Mouse (Mus musculus) urinary bladder, adult 18-20 months (tissue): Measurements from ENCODE around the gene Tmem121b.

ENCODE experiments used
- DNase-seq, 2 experiments: peaks; one replicate each; pipeline ENCODE4 v3.0.0; 2022; ENCODE audit warnings: low spot score in 2 of 2, mixed read lengths in 2 of 2

Tmem121b gene

DNA sequence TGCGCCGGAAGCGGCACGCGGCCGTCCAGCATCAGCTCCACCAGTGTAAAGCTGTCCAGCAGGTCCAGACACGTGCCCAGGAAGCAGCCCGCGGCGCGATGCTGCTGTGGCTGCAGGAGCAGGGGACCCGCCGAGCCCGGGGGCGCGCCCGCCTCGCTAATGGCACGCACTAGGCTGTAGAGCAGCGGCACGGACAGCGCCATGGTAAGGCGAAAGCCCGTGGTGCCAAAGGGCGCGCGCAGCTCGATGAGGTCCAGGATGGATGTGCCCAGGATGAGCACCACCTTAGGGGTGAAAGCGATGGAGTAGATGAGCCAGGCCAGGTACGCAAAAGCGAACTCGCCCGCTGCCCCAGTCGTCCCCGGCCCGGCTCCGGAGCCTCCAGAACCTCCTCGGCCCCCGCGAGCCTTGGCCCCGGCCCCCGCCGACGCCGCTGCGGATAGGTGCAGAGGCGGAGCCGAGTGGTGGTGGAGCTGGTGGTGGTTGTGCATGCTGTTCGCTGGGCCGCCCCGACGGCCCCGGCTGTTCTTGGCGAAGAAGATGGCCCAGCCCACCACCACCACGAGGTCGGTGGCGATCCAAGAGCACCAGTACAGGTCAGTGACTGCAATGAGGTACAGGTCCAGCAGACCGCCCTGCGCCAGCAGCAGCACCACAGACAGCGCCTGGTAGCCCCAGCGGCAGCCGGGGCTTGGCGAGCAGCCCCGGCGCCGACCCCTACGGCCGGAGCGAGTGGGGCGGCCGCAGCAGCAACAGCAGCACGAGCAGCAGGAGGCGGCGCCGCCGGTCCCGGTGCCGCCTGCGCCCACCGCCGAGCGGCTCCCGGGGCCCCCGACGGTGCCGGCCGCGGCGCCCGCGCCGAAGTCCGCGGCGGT is 871 bp downstream of the Tmem121b start:
- DNase-seq, result peak; percentile 21 to 39

GRCm38 (mm10) chr6:120491862-120492498 is 1.6 kb downstream of the Tmem121b start:
- no peak for DNase-seq

GRCm38 (mm10) chr6:120491064-120491463 is 2.5 kb downstream of the Tmem121b start:
- no peak for DNase-seq

GRCm38 (mm10) chr6:120489461-120489860 is 4.1 kb downstream of the Tmem121b start:
- DNase-seq, result no peak

DNA sequence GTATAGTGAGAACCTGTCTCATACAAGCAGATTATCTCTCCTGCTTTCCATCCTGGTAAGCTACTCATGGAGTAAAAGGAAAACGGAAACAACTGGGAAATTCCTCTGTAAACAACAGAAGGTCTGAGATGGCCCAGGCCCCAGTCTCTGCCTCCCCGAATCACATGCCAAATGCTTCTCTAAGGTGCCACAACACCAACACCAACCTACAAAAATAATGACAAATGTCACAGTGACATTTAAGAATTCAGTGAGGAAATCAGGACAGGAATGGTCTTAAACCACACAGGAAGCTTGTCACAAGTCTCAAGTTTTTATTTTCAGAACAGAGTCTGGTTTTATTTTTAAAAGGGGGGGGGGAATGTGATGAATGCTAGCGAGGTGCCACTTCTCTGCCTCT is 5.0 kb downstream of the Tmem121b start:
- DNase-seq, result no peak

DNA sequence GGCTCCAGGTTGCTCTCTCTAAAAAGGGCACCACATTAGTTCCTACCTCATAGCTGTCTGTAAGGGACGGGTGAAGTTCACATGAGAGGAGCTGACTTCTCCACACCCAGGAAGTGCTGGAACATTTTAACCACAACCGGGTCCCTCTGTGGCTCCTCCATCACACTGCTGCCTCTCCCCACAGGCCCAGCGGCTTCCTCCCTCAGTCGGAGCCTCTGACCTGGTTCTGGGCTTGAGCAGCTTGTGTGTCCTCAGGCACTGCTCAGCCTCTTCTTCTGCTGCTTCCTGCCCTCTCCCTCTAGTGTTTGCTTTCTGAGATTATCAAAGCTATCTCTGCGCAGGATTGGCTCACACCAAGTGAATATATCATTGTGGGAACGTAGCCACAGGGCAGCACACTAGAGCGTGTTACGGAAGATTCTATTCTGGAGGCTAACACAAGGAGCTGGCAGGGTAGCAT is 7.5 kb downstream of the Tmem121b start:
- DNase-seq, result no peak

DNA sequence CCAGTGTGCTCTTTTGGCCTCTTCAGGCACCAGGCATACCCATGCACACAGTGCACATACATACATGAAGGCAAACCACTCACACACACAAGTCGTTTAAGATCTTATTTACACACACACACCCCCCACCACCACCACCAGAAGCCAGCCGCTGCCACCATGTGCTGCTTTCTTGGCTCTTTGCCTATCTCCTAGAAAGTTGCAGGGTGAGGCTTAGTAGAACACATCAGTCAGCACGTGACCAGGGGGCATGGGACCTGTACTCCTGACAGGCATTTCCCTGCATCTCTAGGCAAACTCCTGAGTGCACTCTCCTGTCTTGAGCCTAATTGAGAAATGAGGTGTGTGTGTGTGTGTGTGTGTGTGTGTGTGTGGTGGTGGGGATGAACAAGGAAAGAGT is 8.6 kb downstream of the Tmem121b start:
- no peak for DNase-seq

GRCm38 (mm10) chr6:120483211-120483626 is 10.4 kb downstream of the Tmem121b start:
- no peak for DNase-seq

- no peak for DNase-seq
Observed at GRCm38 (mm10) chr6:120482756-120483155, 10.9 kb downstream of the Tmem121b start.

DNA sequence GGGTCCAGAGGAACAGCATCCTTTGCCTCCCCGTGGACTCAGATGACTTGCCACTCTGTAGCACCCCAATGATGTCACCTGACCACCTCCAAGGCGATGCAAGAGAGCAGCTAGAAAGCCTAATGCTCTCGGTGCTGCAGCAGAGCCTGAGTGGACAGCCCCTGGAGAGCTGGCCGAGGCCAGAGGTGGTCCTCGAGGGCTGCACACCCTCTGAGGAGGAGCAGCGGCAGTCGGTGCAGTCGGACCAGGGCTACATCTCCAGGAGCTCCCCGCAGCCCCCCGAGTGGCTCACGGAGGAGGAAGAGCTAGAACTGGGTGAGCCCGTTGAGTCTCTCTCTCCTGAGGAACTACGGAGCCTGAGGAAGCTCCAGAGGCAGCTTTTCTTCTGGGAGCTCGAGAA is 11.6 kb downstream of the Tmem121b start:
- no peak for DNase-seq

DNA sequence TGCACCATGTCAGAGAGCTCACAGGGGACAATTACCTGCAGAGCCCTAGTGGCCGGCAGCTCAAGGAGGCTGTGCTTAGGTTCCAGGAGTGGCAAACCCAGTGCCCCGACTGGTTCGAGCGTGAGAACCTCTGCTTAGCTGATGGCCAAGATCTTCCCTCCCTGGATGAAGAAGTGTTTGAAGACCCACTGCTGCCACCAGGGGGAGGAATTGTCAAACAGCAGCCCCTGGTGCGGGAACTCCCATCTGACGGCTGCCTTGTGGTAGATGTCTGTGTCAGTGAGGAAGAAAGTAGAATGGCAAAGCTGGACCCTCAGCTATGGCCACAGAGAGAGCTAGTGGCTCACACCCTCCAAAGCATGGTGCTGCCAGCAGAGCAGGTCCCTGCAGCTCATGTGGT is 12.1 kb downstream of the Tmem121b start:
- DNase-seq, result no peak

DNA sequence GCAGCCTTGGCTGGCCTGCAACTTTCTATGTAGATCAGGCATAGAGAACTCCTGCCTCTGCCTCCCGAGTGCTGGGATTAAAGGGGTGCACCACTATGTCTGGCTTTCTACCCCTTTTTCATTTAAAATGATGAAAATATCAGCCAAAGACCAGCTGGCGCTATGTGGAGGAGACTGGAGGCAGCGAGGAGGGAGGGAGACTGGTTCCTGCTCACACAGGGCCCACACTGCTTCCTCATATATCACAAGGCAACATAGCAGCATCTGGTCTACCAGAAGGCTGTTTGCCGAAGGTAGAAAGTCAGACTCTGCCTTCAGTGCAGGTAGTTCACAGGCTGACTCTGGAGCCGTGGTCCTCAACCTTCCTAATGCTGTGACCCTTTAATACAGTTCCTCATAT is 13.2 kb downstream of the Tmem121b start:
- DNase-seq, result no peak

DNA sequence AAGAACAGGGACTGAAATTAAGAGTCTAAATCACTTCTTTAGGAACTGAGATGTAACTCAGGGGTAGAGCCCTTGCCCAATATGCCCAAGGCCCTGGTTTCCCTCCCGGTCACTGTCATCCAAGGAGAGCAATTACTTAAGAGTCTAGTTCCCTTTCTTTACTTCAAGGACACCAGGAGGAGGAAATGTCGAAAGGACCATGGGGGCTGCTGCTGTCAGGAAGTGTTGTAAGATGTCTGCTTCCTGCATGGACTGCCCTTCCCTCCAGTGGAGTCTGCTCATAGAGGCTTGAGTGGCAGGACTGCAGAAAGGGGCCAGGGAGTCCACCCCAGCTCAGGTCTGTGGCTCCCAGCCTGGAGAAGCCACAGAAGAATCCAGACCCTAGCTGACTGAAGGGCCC is 14.3 kb downstream of the Tmem121b start:
- DNase-seq, result no peak

DNA sequence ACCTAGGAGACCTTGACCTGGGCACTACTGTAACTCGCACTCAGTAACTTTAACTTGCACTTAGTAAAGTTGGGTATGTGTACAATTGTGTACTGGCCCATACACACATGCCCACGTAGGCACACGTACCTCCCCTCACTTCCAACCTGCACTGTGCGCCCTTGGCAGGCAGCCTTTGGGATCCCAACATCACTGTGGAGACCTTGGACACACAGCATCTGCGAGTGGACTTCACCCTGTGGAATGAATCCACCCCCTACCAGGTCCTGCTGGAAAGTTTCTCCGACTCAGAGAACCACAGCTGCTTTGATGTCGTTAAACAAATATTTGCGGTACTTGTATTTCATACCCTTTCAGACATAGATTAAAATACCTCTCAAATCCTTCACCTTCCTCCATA is 18.3 kb downstream of the Tmem121b start:
- no peak for DNase-seq

DNA sequence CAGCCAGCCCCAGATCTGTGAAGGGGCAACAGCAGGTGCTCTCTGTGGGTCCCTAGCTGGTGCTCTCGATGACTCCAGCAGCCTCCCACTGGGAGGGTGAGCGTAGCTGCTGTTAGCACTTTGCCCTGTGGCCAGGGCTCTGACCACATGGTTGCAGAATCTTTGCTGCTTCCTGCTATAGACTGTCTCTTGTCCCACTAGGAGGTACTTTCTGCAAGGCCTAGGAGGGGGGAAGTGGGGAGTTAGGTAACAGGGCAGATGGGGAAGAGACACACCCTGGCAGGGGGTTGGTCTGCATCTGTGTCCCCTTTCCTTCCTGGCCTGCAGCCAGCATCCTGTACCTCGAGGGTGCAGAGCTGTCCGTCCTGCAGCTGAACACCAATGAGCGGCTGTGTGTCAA is 20.2 kb downstream of the Tmem121b start:
- DNase-seq, result no peak

DNA sequence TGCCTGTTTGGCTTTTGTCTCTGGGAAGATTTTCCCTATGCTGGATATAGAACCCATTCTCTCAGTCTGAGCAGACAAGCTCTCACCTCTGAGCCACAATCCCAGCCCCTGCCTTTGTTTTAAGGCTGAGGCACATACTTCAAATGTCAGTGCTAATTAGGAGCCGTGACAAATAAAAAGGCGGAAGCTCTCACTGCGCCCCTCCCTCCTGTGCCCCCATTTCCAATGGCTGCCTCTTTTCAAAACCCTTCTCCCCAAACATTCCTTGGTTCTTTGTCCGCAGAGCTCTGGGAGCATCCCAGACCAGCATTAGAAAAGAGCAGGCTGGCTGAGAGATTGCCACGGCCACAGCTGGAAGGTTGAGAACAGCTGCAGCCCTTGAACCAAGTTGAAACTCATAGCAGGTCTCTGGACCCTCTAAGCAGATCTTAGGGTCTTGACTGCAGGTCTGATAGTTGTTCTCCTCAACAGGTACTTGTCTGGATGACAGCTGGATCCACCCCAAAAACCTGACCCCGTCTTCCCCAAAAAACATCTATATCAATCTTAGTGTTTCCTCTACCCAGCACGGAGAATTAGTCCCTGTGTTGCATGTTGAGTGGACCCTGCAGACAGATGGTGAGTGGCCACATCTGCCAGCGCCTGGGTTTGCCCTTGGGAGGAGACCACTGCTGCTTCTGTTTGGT is 21.0 kb downstream of the Tmem121b start:
- DNase-seq, result no peak

GRCm38 (mm10) chr6:120471991-120472441 is 21.6 kb downstream of the Tmem121b start:
- DNase-seq, result no peak

- no peak for DNase-seq
Observed at GRCm38 (mm10) chr6:120470666-120471065, 22.9 kb downstream of the Tmem121b start.

- DNase-seq, result no peak
Observed at GRCm38 (mm10) chr6:120469770-120470169, 23.8 kb downstream of the Tmem121b start.

DNA sequence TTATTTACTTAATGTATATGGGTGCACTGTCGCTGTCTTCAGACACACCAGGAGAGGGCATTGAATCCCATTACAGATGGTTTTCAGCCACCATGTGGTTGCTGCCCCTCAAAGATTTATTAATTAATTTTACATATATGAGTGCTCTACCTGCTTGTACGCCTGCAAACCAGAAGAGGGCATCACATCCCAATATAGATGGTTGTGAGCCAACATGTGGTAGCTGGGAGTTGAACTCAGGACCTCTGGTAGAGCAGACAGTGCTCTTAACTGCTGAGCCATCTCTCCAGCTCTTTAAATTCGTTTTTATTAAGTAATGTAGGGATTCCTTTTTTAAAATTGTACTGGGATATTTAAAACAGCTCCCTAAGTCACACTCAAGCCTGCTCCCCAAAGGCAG is 24.3 kb downstream of the Tmem121b start:
- no peak for DNase-seq

DNA sequence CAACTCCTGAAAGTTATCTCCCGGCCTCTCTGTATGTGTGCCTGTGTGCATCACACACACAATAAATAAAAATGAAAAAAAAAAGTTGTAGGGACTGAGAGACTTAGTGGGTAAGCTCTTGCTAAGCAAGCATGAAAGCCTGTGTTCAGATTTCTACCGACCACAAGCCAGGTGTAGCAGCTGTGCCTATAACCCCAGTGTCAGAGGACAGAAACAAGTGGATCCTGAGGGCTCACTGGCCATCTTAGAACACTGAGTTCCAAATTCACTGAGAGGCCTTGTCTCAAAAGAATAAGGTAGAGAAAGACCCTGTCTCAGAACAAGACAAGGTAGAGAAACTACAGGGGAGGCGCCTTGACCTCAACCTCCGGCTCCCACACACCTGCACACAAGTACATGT is 25.3 kb downstream of the Tmem121b start:
- no peak for DNase-seq

GRCm38 (mm10) chr6:120466609-120467329 is 26.8 kb downstream of the Tmem121b start:
- DNase-seq, result no peak
